Mouse (Mus musculus) spleen, adult 12 weeks (tissue): Measurements from ENCODE around the gene Rgs4.

ENCODE experiments used
- DNase-seq: peaks from one replicate; pipeline ENCODE4 v3.0.0; 2022; ENCODE audit warnings: low spot score

The Rgs4 gene

GRCm38 (mm10) chr1:169747473-169747872 is at the start of gene Rgs4:
Gene Rgs4, minus strand, starts transcription at chr1:169747642.
- no peak for DNase-seq

DNA sequence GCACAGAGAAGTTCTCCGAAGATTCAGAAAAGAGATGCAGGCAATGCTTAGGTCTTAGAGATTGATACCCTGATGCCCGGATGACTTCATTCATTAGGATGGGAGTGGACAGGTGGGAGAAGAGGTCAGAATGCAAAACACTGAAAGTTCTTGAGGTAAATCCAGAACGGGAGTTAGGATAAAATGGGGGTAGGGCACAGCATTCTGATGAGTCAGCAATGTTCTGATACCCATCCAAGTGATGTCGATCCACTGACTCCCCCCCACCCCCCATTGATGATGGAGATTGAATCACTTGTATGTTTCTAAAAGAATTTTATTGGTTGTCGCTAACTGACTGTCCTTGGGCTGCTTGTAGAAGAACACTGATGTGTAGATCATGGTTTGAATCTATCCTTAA is 45.0 kb upstream of the Rgs4 start:
- no peak for DNase-seq

DNA sequence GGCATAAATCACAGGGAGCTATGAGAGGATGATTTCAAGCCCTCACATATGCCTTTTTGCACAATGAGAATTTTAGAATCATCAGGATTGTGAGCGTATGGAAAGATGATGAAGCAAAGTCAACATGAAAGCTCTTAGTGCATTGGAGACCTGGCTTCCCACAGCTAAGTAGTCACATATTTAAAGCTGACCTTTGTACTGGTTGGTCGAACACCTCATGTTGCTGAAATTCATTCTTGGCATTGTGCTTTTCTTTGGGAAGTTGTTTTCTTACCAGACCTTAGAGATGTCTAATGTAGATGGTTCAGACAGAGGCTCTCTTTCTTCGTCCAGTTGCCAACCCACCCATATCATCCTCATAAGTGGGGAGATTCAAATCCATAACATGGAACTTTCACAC is 38.5 kb upstream of the Rgs4 start:
- no peak for DNase-seq

- DNase-seq = no peak
Measured at GRCm38 (mm10) chr1:169776566-169776965, 29.1 kb upstream of the Rgs4 start.

DNA sequence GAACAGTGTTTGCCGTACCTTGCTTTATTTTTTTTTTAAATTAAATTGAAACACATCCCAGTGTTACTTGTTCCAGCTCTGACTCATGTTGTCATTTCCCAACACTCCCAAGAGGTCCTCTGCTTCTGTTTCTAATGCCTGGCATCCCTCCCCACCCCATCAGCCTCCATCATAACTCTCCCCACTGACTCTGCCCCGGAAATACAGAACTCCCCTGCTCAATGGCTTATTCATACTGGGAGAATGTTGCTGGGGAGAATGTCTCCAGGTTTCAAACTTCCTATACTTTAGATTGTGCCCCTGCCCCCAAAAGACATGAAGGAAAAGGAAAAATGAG is 17.1 kb upstream of the Rgs4 start:
- no peak for DNase-seq

- no peak for DNase-seq
Measured at GRCm38 (mm10) chr1:169763858-169764618, 16.6 kb upstream of the Rgs4 start.

DNA sequence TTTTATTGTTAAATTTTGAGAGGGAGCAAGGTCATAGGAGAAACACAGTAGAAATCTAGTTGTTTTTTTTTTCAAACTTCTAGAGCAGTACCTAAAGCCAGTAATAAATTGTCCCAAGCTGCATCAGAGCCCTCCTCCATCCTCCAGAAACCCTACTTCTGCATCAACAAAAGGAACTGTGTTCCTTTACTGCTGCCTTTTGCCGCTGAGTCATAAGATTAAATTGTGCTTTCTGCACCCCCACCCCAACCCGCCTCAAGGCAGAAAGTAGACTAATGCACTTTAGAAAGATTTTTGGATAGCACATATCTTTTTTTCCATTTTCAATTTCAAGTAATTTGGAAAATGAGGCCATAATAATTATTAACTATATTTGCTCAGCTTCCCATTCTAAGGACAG is 15.1 kb upstream of the Rgs4 start:
- DNase-seq = no peak

- no peak for DNase-seq
Measured at GRCm38 (mm10) chr1:169756532-169756931, 9.1 kb upstream of the Rgs4 start.

GRCm38 (mm10) chr1:169752395-169752794 is 5.0 kb upstream of the Rgs4 start:
- no peak for DNase-seq

- no peak for DNase-seq
Measured at GRCm38 (mm10) chr1:169748439-169748838, 997 bp upstream of the Rgs4 start.

DNA sequence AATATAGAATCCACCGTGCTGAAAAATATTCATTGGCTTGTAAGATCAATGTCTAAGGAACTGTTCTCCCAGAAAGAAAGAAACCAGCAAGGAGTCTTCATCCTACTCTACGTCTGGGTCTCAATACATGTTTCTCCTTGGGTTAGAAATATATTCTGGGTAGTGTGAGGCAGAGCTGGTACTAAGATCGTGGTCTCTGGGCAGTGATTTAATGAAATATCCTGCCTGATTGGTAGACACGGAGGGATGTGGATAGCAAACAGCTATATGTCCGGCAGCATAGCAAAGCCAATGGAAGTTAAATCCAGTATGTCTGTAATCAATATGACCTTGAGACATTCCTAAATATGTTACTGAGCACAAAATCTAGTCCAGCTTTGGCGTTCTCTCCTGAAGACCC is 460 bp upstream of the Rgs4 start:
- no peak for DNase-seq

DNA sequence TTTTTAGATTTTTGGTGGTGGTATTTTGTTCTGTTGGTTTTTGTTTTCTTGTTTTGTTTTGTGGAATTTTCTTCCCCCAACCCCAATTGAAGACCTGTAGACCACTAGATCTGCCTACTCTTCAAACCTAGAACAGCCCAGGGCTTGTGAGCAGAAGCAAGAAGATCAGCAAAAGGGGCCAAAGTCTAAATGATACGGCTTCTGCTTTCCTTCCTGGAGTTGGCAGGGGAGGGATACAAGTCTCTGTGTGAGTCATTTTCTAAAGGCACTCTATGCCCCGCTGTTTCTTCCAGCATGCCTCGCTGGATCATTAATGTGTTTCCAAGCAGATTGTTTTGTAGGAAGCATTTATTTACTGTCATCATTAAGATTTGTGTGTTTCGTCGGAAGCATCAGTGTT is 6.3 kb downstream of the Rgs4 start:
- no peak for DNase-seq

GRCm38 (mm10) chr1:169737231-169737630 is 10.2 kb downstream of the Rgs4 start:
- no peak for DNase-seq

DNA sequence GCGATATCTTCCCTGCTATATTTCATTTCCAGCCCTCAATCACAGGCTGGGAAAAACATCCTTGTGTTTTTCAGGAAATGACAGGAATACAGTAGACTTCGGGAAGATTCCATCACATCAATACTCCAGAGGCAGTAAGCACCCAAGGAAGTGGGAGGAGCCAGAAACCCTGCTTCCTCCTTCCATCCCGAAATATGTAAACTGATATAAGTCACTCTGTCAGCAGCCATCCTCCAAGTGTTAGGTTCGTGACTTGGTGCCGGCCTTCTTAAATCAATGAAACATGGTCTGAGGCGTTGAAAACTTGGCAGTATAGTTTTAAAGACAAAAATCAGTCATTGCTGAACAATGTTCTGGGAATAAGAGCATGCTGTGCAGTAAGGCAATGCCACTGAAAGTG is 11.3 kb downstream of the Rgs4 start:
- DNase-seq = no peak

- DNase-seq = no peak
Measured at GRCm38 (mm10) chr1:169730599-169731100, 16.8 kb downstream of the Rgs4 start.

DNA sequence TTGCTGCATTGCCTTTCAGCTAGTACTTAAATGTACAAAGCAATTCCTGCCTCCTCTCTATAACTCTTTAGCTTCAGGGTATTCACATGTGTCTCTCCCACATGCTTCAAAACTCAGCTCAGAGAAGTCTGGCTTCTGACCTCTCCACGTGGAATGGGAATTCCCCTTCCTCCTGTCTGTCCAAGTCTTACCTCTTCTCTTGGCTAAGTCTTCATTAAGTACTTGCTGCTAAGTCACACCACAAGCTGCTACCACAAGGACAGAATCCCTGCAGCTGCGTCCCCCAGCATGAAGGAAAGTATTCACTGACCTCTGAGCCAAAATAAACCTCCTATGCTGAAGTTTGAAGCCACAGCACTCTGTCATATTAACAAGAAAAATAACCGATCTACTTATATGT is 21.1 kb downstream of the Rgs4 start:
- DNase-seq = no peak

GRCm38 (mm10) chr1:169721836-169722235 is 25.6 kb downstream of the Rgs4 start:
- no peak for DNase-seq

DNA sequence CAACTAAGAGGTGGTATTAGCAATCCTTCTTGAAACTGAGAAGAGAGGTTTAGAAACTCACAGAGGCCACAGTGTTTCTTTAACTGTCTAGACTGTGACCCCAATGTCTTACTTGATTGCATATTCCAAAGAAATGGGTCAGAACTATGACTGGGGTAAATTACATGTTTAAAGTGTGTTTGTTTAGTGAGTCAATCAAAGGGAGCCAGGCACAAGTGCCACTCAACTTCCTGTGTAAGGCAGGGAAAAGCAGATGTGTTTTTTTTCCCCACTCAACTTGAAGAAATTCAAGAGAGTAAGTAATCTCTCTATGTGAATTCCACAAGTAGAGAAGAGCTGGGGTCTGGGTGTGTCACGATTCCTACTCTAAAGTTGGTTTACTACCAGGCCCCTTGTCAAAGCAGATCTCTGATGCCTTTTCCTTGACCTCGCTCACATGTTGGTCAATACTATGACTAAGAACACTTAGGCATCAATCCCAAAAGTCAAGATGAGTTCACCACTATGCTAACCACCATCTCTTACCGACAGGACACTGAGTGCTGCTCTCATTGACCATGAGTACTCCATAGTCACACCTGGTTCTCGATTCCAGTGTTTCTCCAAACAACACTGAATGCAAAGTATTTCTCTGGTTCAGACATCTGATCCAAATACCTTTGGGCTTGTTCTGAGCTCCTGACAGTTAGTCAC is 42.9 kb downstream of the Rgs4 start:
- DNase-seq = no peak

DNA sequence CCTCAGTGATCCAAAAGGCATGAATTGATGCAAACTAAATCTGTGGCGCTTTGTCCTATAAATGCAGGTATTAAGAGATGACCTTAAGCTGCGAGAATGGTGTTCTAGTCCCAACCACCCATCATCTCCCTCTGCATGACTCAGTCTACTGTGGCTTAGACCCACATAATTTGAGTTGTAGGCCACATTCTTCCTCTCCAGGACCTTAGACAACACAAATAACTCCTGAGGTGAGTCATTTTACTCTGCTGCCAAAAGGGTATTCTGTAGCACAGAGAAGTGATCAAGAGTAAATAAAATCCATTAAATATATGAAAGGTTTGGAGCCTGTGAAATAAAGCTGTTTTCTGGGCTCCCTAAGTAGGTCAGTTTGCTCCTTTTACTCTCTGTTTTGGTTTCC is 48.3 kb downstream of the Rgs4 start:
- no peak for DNase-seq

DNA sequence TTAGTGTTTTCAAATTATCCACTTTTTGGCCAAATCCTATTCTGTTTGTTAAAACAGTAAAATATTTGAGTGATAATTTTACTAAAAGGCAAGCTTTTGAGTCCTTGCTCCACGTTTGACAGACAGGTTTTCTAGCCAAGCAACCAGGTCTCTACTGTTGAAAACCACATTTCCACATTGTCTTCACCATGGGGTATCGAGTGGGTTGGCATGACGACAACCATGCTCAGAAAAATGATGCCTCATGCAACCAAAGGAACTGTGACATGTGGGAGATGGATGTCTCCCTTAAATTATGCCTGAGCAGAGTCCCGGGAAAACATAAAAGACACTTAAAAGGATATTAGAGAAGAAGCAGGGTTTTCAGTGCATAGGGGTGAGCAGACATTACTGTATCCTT is 50.2 kb downstream of the Rgs4 start:
- DNase-seq = no peak

GRCm38 (mm10) chr1:169695356-169695755 is 52.1 kb downstream of the Rgs4 start:
- no peak for DNase-seq

- DNase-seq = no peak
Measured at GRCm38 (mm10) chr1:169693537-169693936, 53.9 kb downstream of the Rgs4 start.

GRCm38 (mm10) chr1:169693040-169693439 is 54.4 kb downstream of the Rgs4 start:
- DNase-seq = no peak
